Mouse (Mus musculus): ENCODE results near the gene Def8. TPM values are rescaled to one million over a fixed set of nuclear protein-coding genes. Genes with fewer than 3 reads are reported as not detected.

Def8 gene
- total RNA-seq, 2 experiments from 2014 or later: 57.2 to 65.2 TPM

DNA sequence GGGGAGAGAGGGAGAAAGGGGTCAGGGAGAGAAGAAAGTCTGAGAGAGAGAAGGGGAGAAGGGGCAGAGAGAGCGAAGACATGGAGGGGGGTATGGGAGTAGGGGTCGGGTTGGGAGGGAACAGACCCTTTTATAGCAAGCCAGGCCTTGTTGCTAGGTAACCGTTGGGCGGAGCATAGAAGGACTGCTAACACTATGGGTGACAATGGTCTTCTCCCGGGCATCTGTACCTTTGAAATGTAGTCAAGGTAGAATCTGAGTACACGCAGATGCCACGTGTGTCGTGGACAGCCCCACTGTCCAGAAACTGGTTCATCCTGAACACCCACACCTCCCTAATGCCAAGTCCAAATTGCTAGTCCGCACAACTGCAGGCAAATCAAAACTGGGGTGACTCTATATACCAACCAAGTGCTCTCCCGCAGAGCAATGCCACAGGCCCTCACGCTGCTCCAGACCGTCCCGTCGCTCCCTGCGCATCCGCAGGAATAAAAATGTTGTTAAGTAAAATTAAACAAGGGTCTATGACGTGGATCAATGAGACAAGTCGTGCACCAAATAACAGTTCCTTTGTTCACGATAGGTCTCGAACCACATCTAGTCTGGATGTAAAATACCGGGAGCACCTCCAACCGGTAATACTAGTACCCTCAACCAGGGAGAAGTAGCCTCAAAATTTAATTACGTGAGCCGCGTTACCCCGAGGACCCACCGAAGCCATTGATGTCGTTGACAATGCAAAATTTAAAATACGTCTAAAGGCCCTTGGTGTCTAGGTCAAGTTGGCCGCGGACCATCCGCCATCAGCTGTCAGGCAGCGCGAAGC is 53.8 kb downstream of the Def8 start:
- intact Hi-C loops (cut with DNase I): loop anchor here (5.0 kb wide), 1 partner anchor 35 kb away; no protein-coding TSS in a partner anchor
- DNase-seq: peak in 1 of 2 experiments; percentile 4

DNA sequence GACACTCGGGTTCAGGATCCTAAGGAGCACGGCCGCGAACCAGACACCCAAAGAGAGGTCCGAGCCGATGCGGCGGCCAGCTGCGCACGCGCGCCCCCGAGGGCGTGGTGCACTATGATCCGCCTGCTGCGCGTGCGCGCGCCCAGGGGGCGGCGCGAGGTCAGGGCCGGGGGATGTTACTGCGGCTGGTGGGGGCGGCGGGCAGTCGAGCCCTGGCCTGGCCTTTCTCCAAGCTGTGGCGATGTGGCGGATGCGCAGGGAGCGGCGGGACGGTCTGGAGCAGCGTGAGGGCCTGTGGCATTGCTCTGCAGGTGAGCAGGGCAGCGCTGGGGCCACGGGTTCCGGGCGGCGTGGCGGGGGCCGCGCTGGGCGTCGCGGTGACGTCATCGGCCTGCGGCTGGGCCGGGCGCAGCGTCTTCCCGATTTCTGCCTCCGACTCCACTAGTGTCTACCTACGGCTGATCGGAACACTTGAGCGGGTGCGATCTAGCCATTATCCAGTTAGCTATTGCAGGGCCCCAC is 54.5 kb downstream of the Def8 start, which contains the start of gene Afg3l1:
TSS of gene Afg3l1 (plus strand) at position 167 of the 522 bp plus-strand sequence.
- intact Hi-C loops (cut with DNase I): loop anchor here (2.0 to 5.0 kb wide), 2 partner anchors 35 kb away; no protein-coding TSS in a partner anchor
- peak; percentile 95 to 97 for DNase-seq

DNA sequence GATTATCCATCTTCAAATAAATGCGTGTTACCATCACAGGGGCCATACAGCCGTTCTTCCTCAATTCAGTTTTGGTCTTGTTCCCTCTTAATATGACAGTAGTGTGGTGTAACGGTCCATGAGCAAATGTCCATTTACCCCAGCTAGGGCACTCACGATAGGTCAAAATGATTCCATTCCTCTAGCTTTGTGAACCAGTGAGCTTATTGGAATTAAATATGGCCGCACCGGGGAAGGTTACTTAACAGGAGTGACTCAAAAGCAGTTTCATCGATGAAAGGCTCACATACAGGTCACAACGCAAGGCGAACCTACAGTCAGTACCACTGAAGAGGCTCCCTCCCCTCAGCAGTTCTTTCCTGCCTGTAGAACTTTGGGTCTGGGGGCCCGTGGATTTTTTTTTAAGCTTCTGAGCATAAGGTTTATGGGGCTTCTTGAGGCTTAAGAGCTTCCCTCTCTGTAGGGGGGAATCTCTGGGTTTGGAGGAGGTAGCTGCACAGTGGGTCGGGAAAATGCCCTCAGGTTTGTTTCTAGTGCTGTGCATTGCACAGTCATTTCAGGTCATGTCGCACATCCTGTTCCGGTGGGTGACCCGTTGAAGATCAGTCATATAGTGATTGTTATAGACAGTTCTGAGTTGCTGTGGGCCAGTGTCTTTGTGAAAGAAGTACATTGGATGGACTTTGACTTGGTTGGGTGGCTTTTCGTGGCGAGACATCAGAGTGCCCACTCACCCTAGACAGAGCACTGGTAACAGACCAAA is 55.3 kb downstream of the Def8 start:
- intact Hi-C loops (cut with DNase I): loop anchor here (2.0 to 5.0 kb wide), 2 partner anchors 34 to 36 kb away; no protein-coding TSS in a partner anchor

DNA sequence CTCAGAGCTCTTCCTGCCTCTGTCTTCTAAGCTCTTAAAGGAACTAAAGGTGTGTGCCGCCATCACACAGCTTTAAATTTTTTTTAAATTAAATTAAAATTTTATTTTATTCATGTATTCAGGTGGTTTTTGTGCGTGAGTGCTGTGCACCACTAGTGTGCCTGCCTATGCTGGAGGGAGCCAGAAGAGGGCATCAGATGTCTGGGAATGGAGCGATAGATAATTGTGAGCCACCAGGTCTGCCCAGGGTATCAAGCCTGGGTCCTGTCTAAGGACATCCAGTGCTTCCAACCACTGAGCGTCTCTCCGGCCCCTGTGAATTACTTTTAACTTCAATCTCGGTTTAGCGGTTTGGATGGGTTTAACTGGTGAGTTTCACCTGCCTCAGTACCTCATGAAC is 59.3 kb downstream of the Def8 start:
- intact Hi-C loops (cut with DNase I): no loop called here
- no peak for DNase-seq

More for the DNA sequence above, 55.3 kb downstream of the Def8 start:
- no peak for DNase-seq

DNA sequence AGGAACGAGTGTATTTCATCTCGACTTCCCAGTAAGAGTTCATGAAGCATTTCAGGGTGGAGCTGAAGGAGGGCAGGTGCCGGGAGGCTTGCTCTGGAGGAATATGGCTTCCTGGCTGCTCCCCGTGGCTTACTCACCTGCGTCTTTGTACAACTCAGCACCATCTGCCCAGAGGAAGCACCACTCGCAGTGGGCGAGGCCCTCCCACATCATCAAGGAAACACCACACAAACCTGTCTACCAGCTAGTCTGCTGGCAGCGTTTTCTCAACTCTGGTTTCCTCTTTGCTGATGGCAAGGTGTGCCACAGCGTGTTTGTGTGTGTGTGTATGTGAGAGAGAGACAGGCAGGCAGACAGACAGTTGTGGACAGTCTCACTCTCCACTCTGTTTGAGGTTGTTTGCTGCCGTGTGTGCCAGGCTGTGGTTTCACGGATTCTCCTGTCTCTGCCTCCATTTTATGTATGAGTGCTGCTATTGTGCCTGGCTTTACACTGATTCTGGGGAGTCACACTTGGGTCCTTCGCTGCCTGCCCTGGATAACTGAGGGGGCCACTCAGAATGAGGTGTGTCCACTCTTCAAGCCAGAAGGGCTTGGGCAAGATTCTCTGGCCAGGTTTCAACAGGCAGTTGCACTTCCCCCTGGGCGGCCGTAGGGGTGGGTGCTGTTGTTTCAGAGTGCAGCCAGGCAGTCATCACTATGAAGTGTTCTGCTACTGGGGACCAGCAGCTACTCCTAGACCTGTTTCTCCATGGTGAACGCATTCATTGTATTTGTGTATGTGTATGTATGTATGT is 68.2 kb downstream of the Def8 start:
- DNase-seq: no peak
- intact Hi-C loops (cut with DNase I): no loop called here

DNA sequence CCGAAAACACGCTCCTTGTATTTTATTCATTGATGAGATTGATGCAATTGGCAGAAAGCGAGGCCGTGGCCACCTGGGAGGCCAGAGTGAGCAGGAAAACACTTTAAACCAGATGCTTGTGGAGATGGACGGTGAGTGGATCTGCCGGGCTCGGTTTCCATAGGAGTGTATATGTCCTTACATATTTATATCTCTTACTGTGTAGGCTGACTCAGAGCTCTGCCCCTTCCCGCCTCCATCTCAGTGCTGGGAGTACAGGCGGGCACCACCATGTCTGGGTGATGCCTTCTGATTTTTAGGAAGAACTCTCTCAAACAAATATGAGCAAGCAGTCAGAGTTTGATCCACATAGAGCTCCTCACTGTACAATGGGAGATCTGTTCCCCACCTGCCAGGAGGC is 69.6 kb downstream of the Def8 start:
- no peak for DNase-seq
- intact Hi-C loops (cut with DNase I): no loop called here

DNA sequence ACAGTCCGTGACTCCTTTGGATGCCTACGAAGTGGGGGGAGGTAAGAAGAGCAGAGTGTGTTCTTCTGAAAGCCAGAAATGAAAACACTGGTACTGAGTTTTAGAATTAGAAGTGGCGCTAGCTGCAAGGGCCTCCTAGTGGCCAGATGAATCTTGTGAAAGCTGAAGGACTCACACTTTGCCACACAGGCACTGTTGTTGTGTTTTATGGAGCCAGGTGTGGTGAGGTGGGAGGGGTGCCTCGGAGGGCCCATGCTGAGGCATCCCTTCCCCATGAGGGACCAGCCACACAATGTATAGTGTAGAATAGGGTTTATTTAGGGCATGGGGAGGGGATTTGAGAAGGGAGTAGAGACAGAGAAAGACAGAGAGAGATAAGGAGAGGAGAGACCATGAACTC is 74.4 kb downstream of the Def8 start:
- no peak for DNase-seq
- intact Hi-C loops (cut with DNase I): no loop called here

DNA sequence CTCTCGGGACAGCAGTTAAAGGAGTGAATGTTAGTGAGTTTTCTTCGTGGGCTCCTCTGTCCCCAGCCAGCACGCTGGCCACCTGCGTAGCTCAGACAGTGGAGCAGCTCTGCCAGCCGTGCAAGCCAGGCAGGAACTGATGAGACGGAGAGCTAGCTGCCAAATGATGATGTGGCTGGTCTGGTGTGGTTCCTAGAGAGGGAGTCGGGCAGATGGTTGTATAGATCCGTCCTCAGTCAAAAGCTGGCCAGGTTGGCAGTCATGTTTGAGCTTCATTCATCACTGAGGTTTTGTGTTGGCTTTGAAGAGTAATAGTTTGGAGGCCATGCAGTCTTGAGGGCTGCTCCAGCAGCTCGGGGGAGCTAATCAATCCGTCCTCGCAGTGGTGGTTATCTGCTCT is 75.6 kb downstream of the Def8 start:
- DNase-seq: no peak
- intact Hi-C loops (cut with DNase I): no loop called here

DNA sequence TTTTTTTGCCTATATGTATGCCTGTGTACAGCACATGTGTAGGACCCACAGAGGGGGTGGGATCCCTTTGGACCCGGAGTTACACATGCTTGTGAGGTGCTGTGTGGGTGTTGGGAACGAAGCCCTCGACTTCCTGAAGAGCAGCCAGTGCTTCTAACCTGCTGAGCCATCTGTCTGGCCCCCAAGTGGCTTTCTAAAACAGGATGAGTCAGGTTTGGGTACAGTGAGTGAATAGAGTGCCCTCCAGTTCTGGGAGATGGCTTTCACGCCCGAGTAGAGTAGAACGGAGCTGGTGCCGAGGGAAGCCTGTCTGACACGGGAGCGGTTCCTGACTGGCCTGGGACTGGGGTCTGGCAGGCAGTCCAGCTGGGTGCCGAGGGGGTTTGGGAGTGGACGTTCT is 76.2 kb downstream of the Def8 start:
- DNase-seq: no peak
- intact Hi-C loops (cut with DNase I): no loop called here

DNA sequence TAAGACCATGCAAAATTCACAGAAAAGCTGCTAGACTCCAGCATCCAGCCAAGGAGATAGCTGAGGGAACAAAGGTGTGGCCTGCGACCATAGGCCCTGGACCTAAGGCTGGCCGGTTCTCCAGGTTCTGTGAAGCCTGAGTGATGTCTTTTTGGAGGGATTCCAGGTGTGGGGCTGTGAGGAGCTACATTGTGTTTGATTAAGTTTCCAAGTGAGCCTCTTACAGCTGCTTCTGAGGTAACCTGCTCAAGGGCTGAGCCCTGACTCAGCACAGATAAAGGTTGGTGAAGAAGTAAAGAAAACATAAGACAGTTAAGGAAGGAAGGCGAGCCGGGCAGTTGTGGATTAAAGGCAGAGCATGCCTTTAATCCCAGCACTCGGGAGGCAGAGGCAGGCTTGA is 78.9 kb downstream of the Def8 start:
- intact Hi-C loops (cut with DNase I): no loop called here
- no peak for DNase-seq

DNA sequence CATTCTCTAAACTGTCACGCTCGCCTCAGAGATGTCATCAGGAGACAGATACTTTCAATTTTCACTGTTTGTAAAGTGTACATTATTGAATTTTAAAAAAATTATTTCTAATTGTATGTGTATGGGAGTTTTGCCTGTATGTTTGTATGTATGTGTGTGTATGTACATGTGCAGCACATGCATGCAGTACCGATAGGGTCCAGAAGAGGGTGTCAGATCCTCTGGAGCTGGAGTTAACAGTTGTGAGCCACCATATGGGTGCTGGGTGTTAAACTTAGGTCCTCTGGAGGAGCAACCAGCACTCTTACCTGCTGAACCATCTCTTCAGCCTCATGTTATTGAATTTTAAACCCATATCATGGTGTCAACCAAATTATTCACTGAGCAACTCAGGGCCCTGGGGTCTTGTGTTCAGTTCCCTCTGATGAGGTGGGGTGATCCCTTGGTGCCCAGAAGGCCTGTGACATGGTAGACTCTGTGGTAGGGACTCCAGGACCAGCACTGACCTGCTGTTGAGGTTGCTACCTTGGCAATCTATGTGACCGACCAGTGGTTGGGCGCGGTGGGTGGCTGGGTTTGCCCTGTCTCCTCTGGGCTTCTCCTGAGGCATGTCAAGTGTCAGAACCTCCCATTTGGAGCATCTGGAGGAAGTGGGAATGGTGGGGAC is 80.6 kb downstream of the Def8 start:
- DNase-seq: no peak
- intact Hi-C loops (cut with DNase I): no loop called here

DNA sequence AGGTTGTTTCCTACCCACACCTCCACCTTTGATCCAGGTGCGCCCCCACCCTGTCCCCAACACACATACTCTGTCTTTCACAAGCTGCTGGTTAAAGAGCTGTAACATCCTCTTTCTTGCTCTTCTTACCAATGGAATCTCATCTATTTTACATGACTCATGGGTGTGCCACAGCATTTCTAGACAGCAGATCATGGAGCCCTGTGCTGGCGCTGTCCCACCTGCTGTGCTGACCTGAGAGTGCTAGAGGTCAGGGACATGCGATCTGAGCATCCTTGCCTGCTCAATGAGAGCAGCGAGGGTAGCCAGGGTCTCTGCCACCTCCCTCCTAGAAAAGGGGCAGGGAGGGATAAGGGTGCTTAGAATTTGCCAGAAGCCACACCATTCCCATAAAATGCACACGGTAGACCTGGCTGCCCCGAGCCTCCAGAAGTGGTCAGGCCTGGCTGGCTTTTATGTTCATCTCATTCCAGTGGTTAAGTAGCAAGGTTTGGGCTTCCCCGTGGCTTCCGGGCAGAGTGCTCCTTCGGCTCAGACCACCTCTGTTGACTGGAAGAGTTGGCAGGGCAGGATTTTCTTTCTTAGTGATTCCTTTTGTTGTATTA is 81.4 kb downstream of the Def8 start:
- no peak for DNase-seq
- intact Hi-C loops (cut with DNase I): no loop called here

DNA sequence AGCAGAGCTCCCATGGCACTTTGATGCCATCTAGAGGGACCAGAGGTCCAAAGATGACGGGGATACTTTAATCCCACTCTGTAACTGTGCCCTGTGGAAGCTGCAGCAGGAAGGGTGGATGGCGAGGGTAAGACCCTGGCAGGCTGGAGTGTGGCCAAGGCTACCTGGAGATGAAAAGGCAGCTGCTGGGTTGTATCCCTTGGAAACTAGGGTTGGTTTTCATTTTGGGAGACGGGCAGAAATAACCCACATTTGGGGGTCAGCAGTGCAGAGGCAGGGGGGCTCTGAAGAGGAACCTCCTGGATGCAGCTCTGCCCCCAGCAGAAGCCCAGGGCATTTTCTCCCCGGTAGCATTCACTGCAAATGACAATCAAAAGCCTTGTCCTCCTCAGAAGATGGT is 81.9 kb downstream of the Def8 start:
- intact Hi-C loops (cut with DNase I): no loop called here
- DNase-seq: no peak

DNA sequence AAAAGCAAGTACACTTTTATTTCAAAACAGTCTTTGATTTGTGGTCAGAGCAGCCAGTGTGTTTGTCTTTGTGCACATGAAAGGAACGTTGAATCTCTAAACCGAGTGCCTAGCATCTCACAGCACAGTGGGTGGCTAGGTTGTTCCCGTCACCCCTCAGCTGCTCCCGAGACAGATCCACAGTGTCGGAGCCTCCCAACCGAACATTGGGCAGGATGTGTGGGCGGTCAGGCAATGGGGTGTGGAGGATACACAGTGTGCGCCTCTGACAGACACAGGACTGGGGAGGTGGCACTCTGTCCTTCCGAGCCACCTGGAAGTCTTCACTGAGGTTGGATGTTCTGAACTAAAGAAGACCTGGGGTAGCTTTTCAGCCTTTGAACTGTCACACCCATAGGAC is 82.4 kb downstream of the Def8 start:
- intact Hi-C loops (cut with DNase I): no loop called here
- no peak for DNase-seq

DNA sequence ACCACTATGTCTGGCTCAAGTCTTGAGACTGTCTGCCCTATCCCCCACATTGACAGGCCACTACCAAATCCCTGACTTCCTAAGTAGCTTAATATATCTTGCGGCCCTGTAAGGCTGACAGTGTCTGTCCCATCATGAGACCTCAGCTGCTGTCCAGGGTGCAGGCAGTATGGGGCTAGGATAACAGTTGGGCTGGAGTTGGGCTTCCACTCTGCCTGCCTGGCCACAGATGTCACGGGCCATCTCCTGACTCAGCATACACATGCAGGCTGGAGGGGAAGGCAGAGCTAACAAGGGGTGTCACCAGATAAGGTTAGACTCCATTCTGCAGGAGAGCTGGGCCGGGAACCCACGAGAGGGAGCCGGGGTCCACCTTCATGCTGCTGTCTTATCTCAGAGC is 83.8 kb downstream of the Def8 start:
- intact Hi-C loops (cut with DNase I): no loop called here
- no peak for DNase-seq

DNA sequence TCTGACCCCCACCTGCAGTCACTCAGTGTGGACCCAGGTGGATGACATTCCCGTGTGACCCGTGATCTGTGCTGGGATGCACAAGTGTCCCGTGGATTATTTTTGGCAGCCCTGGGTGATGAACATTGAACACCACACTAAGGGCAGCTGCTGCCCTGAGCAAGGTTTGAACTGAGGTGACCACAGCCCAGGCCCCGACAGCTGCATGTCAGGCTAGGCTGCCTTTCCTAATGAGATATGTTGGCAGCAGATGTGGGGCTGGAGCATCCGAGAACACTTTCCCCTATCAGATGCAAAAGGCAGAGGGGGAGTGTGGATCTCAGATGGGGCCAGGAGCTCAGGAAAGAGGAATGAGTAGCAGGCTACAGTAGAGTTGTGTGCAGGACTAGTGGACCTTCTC is 87.5 kb downstream of the Def8 start:
- DNase-seq: no peak

More for the DNA sequence above, 87.5 kb downstream of the Def8 start:
- intact Hi-C loops (cut with DNase I): no loop called here
